Mouse (Mus musculus): ENCODE measurements at regions not wholly inside any gene's neighbourhood (a gene's known extent, or its start where the extent isn't known, plus 50 kb on each side); places are given as distances from the start of the nearest gene placed in this dataset.

- TF ChIP-seq POLR2A (IDR thresholded peaks at IDR 0.05; ENCODE audit: low read depth, low read length) (no peak), CTCF (conservative IDR thresholded peaks at IDR 0.05; ENCODE audit: insufficient read depth, insufficient read length, low read depth, low read length) (no peak)
These were observed 553.0 kb downstream of the Tpm3-rs7 start for GRCm38 (mm10) chr14:113867123-113868019.

Data from kidney, adult 2 months (tissue).